Mouse (Mus musculus): Measurements from ENCODE around the gene Sorcs2.

DNA sequence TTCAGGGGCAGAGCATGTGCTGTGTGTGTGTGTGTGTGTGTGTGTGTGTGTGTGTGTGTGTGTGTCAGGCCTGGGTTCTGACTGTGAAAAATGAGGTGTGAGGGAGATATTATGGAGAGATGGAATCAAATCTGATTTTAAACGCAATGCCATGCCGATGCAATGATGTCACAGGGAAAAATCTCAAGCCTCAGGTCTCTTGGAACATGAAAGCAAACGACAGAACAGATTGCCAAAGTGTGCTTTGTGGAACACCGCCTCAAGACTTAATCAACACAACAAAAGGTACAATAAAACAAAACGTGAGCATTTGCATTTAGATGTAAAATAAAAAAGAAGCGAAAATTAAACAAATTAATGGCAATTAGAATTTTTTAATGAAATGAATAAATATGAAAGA lies 177.3 kb downstream of the Sorcs2 start:
- TF ChIP-seq POLR2A (IDR thresholded peaks at IDR 0.05; ENCODE audit: insufficient read depth, low read depth, low read length) = no peak
- no peak for TF ChIP-seq CTCF (IDR thresholded peaks at IDR 0.05; ENCODE audit: insufficient read depth, low read depth, low read length)

All from olfactory bulb, adult 2 months (tissue).